Mouse (Mus musculus) NIH3T3 (cell line): ENCODE data around the gene Gtf2f1.

Experiments
- DNase-seq: peaks from one replicate; pipeline ENCODE4 v3.0.0-alpha.2; 2012; ENCODE audit warnings: low read depth

Gene Gtf2f1

GRCm38 (mm10) chr17:57011236-57012141, at the start of gene Gtf2f1, which contains the start of gene Gm17949:
TSS of gene Gtf2f1 (minus strand) at chr17:57011288.
TSS of gene Gm17949 (plus strand) at chr17:57011469.
- DNase-seq: peak; percentile 100

- DNase-seq: peak; percentile 94
Measured at GRCm38 (mm10) chr17:57060231-57060801, 49.2 kb upstream of the Gtf2f1 start.

- DNase-seq: peak; percentile 68
Measured at GRCm38 (mm10) chr17:57059486-57059977, 48.4 kb upstream of the Gtf2f1 start, which contains the start of gene Slc25a23. TSS of gene Slc25a23 (minus strand) at chr17:57059863.

- DNase-seq: peak; percentile 32
Measured at GRCm38 (mm10) chr17:57058891-57059485, 47.9 kb upstream of the Gtf2f1 start, which contains the start of gene Crb3. TSS of gene Crb3 (plus strand) at chr17:57059105.

- no peak for DNase-seq
Measured at GRCm38 (mm10) chr17:57056246-57056645, 45.2 kb upstream of the Gtf2f1 start.

GRCm38 (mm10) chr17:57051679-57052078, 40.6 kb upstream of the Gtf2f1 start:
- peak; percentile 37 for DNase-seq

- DNase-seq: peak; percentile 11
Measured at GRCm38 (mm10) chr17:57048816-57049215, 37.7 kb upstream of the Gtf2f1 start.

- DNase-seq: peak; percentile 31
Measured at GRCm38 (mm10) chr17:57047406-57047805, 36.3 kb upstream of the Gtf2f1 start.

GRCm38 (mm10) chr17:57041554-57041953, 30.5 kb upstream of the Gtf2f1 start, which contains the start of gene Slc25a41:
TSS of gene Slc25a41 (minus strand) at chr17:57041654.
- DNase-seq: no peak

GRCm38 (mm10) chr17:57038978-57039377, 27.9 kb upstream of the Gtf2f1 start:
- no peak for DNase-seq

- DNase-seq: no peak
Measured at GRCm38 (mm10) chr17:57032854-57033253, 21.8 kb upstream of the Gtf2f1 start.

GRCm38 (mm10) chr17:57031661-57032420, 20.8 kb upstream of the Gtf2f1 start:
- DNase-seq: peak; percentile 100

GRCm38 (mm10) chr17:57030931-57031660, 20.0 kb upstream of the Gtf2f1 start, which contains the start of gene Khsrp:
TSS of gene Khsrp (minus strand) at chr17:57031522.
- DNase-seq: peak; percentile 52

GRCm38 (mm10) chr17:57029691-57030090, 18.6 kb upstream of the Gtf2f1 start:
- DNase-seq: peak; percentile 63

- DNase-seq: no peak
Measured at GRCm38 (mm10) chr17:57027471-57027870, 16.4 kb upstream of the Gtf2f1 start.

GRCm38 (mm10) chr17:57020960-57021359, 9.9 kb upstream of the Gtf2f1 start:
- no peak for DNase-seq

- DNase-seq: no peak
Measured at GRCm38 (mm10) chr17:57019693-57020092, 8.6 kb upstream of the Gtf2f1 start.

- DNase-seq: no peak
Measured at GRCm38 (mm10) chr17:57012245-57012795, 1.2 kb upstream of the Gtf2f1 start.

GRCm38 (mm10) chr17:57010911-57011235, 215 bp downstream of the Gtf2f1 start:
- DNase-seq: no peak

- peak; percentile 47 for DNase-seq
Measured at GRCm38 (mm10) chr17:57007137-57007905, 3.8 kb downstream of the Gtf2f1 start.
